Mouse (Mus musculus) midbrain, embryonic 10.5 days (tissue): ENCODE results near the gene Insl5. TPM values are rescaled to one million over a fixed set of nuclear protein-coding genes. Genes with fewer than 3 reads are reported as not detected.

Experiments
- DNase-seq: peaks from one replicate; pipeline ENCODE4 v3.0.0-alpha.2; 2017; ENCODE audit warnings: low spot score
- H3K27ac ChIP-seq: fragments of 300-500 bp; sonication (generic); replicated peaks from 2 replicates; pipeline ENCODE4 v1.5.1; 2016; ENCODE audit warnings: mild to moderate bottlenecking
- H3K27me3 ChIP-seq: fragments of 300-500 bp; sonication (generic); 2 replicates; pipeline ENCODE4 v1.6.1; 2016; ENCODE audit warnings: low read depth, mild to moderate bottlenecking; ENCODE audit not compliant: poor library complexity, severe bottlenecking
- H3K36me3 ChIP-seq: fragments of 300-500 bp; sonication (generic); 2 replicates; pipeline ENCODE4 v1.6.1; 2016; ENCODE audit warnings: mild to moderate bottlenecking, moderate library complexity
- H3K4me1 ChIP-seq: fragments of 300-500 bp; sonication (generic); 2 replicates; pipeline ENCODE4 v1.6.1; 2016
- H3K4me3 ChIP-seq: fragments of 300-500 bp; sonication (generic); 2 replicates; pipeline ENCODE4 v1.5.1; 2016; ENCODE audit warnings: mild to moderate bottlenecking, moderate library complexity
- H3K9me3 ChIP-seq: fragments of 300-500 bp; sonication (generic); replicated peaks from 2 replicates; pipeline ENCODE4 v1.6.1; 2016; ENCODE audit warnings: mild to moderate bottlenecking
- WGBS: fragments of 180-500 bp; shearing (Covaris S2); methylation state at CpG from one replicate; pipeline ENCODE4 v1.1.7; 2016; 5-methylcytosine and 5-hydroxymethylcytosine counted together
- polyA plus RNA-seq: library from polyadenylated mRNA; unstranded; fragments of >200 nt; fragmentation: Nextera tagmentation; extraction: Ambion mirVana; gene quantifications from 2 replicates; pipeline ENCODE4 v1.2.1, GENCODE M21; 2016

Gene Insl5
- polyA plus RNA-seq: 0.23 and 0.41 TPM in 2 replicates

- Histone ChIP-seq H3K27me3 (no peaks in the 10 kb centered on the region), H3K4me3 (no peak within 1 kb of the TSS), H3K4me1 (no peaks in the 10 kb centered on the region), H3K9me3 (no peaks in the 10 kb centered on the region), H3K27ac (no peak within 1 kb of the TSS), H3K36me3 (no peaks in the 10 kb centered on the region)
- WGBS: 95% methylated on average over 4 of the region's 4 CpGs
- no peak for DNase-seq
These were observed at the start of gene Insl5 for GRCm38 (mm10) chr4:103026621-103027020. TSS of gene Insl5 (minus strand) at chr4:103026842.

DNA sequence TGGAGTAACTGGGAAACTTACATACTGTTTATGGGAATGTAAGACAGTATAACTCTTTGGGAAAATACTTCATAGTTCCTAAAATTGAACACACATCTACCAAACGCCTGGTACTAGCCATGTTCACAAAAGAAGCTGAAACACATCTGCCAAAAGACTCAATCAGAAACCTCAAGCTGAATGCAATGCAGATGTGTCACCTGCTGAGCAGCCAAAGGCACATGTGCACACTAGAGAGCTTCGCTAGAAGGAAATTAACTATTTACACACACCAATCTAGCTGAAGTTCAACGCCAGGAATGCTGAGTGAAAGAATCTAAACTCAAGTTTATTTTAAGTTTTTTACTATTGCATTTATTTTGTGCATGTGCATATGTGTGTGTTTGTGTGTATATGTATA lies 44.0 kb upstream of the Insl5 start:
- H3K9me3 ChIP-seq: no peaks in the 10 kb centered on the region
- WGBS: 76% methylated on average over 3 of the region's 3 CpGs
- H3K36me3 ChIP-seq: no peaks in the 10 kb centered on the region
- H3K4me1 ChIP-seq: peaks cover 13% of the 10 kb centered on the region
- H3K27ac ChIP-seq: no peak overlapping the region
- DNase-seq: no peak
- H3K27me3 ChIP-seq: no peaks in the 10 kb centered on the region
- no peak overlapping the region for H3K4me3 ChIP-seq

GRCm38 (mm10) chr4:103067906-103068655 lies 41.4 kb upstream of the Insl5 start:
- WGBS: 51% methylated on average over 6 of the region's 6 CpGs

DNA sequence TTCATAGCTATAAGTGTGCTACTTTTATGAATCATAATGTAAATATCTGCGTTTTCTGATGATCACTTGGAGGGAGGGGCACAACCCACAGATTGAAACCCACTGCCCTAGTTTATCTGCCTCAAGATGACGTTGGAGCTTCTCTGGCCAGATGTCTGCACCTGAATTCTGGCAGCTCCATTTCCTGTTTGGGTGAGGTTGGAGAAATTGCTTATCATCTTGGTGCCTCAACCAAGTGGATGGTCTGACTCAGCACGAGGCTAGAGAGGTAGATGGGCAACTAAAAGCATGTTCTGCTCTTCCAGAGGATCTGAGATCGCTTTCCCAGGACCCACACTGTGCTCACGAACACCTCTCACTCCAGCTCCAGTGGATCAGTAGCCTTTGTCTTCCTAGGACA lies 38.3 kb upstream of the Insl5 start:
- Histone ChIP-seq H3K36me3 (no peaks in the 10 kb centered on the region), H3K4me1 (peaks cover 13% of the 10 kb centered on the region), H3K27me3 (no peaks in the 10 kb centered on the region), H3K4me3 (no peak overlapping the region), H3K27ac (no peak overlapping the region), H3K9me3 (no peaks in the 10 kb centered on the region)
- WGBS: 84% methylated on average over 5 of the region's 5 CpGs
- no peak for DNase-seq

More at GRCm38 (mm10) chr4:103067906-103068655, 41.4 kb upstream of the Insl5 start:
- no peaks in the 10 kb centered on the region for H3K9me3 ChIP-seq
- no peak overlapping the region for H3K4me3 ChIP-seq
- no peak overlapping the region for H3K27ac ChIP-seq
- H3K27me3 ChIP-seq: no peaks in the 10 kb centered on the region
- no peak for DNase-seq
- no peaks in the 10 kb centered on the region for H3K36me3 ChIP-seq
- peaks cover 13% of the 10 kb centered on the region for H3K4me1 ChIP-seq

- Histone ChIP-seq H3K27ac (no peak overlapping the region), H3K4me3 (no peak overlapping the region)
- WGBS: 85% methylated on average over 2 of the region's 2 CpGs
These were observed 37.8 kb upstream of the Insl5 start for GRCm38 (mm10) chr4:103064421-103064820.

GRCm38 (mm10) chr4:103056909-103057308 lies 30.3 kb upstream of the Insl5 start:
- WGBS: 93% methylated on average over 5 of the region's 5 CpGs

More at GRCm38 (mm10) chr4:103064421-103064820, 37.8 kb upstream of the Insl5 start:
- peaks cover 13% of the 10 kb centered on the region for H3K4me1 ChIP-seq
- no peaks in the 10 kb centered on the region for H3K27me3 ChIP-seq
- DNase-seq: no peak
- peaks cover 3% of the 10 kb centered on the region; the same call in 1 of the 2 replicates for H3K36me3 ChIP-seq
- H3K9me3 ChIP-seq: no peaks in the 10 kb centered on the region

GRCm38 (mm10) chr4:103048046-103048445 lies 21.4 kb upstream of the Insl5 start:
- H3K27me3 ChIP-seq: no peaks in the 10 kb centered on the region
- H3K4me1 ChIP-seq: no peaks in the 10 kb centered on the region
- no peak for DNase-seq
- H3K9me3 ChIP-seq: peaks cover 9% of the 10 kb centered on the region; the same call in 1 of the 2 replicates
- no peak overlapping the region for H3K4me3 ChIP-seq
- H3K36me3 ChIP-seq: peaks cover 4% of the 10 kb centered on the region; the same call in 1 of the 2 replicates
- no peak overlapping the region for H3K27ac ChIP-seq
- 94% methylated on average over 11 of the region's 11 CpGs for WGBS

More at GRCm38 (mm10) chr4:103056909-103057308, 30.3 kb upstream of the Insl5 start:
- Histone ChIP-seq H3K4me3 (no peak overlapping the region), H3K36me3 (peaks cover 20% of the 10 kb centered on the region), H3K9me3 (peaks cover 4% of the 10 kb centered on the region; the same call in 1 of the 2 replicates), H3K27ac (no peak overlapping the region), H3K27me3 (no peaks in the 10 kb centered on the region), H3K4me1 (no peaks in the 10 kb centered on the region)
- no peak for DNase-seq

GRCm38 (mm10) chr4:103042997-103043396 lies 16.4 kb upstream of the Insl5 start:
- no peak overlapping the region for H3K27ac ChIP-seq
- no peak overlapping the region for H3K4me3 ChIP-seq
- H3K27me3 ChIP-seq: no peaks in the 10 kb centered on the region
- no peaks in the 10 kb centered on the region for H3K4me1 ChIP-seq
- peaks cover 10% of the 10 kb centered on the region; the same call in 1 of the 2 replicates for H3K36me3 ChIP-seq
- WGBS: 90% methylated on average over 11 of the region's 11 CpGs
- DNase-seq: no peak
- no peaks in the 10 kb centered on the region for H3K9me3 ChIP-seq

GRCm38 (mm10) chr4:103039838-103040191 lies 13.2 kb upstream of the Insl5 start:
- Histone ChIP-seq H3K4me3 (no peak overlapping the region), H3K9me3 (no peaks in the 10 kb centered on the region), H3K4me1 (no peaks in the 10 kb centered on the region), H3K27ac (no peak overlapping the region), H3K36me3 (peaks cover 10% of the 10 kb centered on the region; the same call in 1 of the 2 replicates), H3K27me3 (no peaks in the 10 kb centered on the region)
- 81% methylated on average over 5 of the region's 5 CpGs for WGBS
- no peak for DNase-seq

DNA sequence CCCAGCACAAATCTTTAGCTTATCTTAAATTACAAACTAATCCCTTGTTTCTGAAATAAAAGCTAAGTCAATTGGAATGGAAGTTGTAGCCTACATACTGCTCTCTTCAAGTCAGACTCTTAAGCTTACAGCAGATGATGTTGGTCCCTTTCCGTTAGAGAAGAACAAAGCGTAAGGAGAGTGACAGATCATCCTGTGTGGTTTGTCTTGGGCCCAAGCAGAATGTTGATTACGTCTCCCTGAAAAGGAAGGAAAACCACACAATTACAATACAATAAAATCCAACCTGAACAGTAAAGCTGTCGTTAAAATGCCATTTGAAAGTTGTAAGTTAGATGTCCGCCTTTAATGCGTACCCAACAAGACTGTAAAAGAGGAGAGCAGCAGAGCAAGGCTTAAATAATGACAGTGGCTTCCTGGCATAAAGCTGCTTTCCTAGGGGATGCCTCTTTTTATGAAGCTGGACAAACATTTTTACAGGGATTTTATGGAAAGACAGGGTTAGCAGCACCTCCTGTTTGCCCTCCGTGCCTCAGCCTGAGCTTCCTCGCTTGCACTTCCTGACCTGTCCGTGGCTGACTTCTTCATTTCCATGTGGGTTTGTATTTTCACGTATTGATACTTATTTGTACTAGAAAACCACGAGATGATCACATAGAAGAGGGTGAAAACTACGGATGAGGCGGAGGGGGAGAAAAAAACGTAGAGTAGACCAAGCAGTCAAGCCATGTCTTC lies 12.6 kb upstream of the Insl5 start:
- Histone ChIP-seq H3K27me3 (no peaks in the 10 kb centered on the region), H3K4me3 (no peak overlapping the region), H3K36me3 (peaks cover 10% of the 10 kb centered on the region; the same call in 1 of the 2 replicates), H3K9me3 (no peaks in the 10 kb centered on the region), H3K27ac (no peak overlapping the region), H3K4me1 (no peaks in the 10 kb centered on the region)
- no peak for DNase-seq
- 88% methylated on average over 14 of the region's 14 CpGs for WGBS

DNA sequence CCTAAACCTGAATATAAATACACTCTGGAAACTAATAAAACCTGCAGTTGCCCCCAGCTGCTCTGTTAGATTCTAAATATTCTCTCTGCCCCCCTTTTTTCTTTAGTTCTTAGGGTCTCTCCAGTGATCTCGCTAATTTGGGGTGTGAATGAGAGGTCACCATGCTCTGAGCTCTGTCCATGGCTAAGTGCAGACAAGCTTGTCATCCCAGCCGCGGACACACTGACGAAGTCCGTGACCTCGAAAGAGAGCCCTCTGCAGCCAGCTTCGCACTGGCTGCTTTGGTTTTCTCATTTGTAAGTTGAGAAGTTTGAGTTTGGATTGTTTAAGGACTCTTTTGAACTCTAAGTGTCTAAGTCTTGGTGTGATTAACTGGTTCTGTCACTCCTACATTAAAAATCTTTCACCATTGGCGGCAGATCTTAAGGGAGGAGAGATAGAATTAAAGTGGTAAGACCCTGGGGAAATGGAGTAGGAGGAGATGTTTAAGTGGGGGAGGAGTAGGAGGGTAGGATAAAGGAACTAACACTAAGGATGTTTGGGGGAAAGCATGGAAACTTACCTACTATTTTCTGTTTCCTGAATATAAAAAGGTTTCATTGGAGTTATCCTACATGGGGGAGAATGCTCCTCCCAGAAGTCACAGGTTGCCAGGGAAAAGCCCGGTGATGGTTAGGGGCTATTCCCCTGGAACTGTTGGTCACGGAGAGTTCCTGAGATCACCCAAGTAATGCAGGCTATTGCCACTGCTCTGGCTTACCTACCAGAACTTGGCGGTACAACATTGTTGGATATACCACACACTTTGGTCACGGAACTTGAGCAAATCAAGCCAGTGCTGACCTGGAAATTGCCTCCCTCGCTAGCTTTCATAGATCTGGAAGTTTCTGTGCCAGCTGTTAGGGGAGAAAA lies 1.8 kb upstream of the Insl5 start:
- Histone ChIP-seq H3K9me3 (no peaks in the 10 kb centered on the region), H3K27ac (no peak overlapping the region), H3K27me3 (no peaks in the 10 kb centered on the region), H3K36me3 (no peaks in the 10 kb centered on the region), H3K4me1 (no peaks in the 10 kb centered on the region), H3K4me3 (no peak overlapping the region)
- DNase-seq: no peak
- 79% methylated on average over 13 of the region's 13 CpGs for WGBS

- H3K27ac ChIP-seq: no peak overlapping the region
- no peak for DNase-seq
- no peaks in the 10 kb centered on the region for H3K27me3 ChIP-seq
- no peaks in the 10 kb centered on the region for H3K36me3 ChIP-seq
- H3K9me3 ChIP-seq: no peaks in the 10 kb centered on the region
- 85% methylated on average over 7 of the region's 7 CpGs for WGBS
- no peak overlapping the region for H3K4me3 ChIP-seq
- H3K4me1 ChIP-seq: no peaks in the 10 kb centered on the region
These were observed 1.1 kb upstream of the Insl5 start for GRCm38 (mm10) chr4:103027745-103028144.
